Mouse (Mus musculus) limb, embryonic 10.5 days (tissue): ENCODE measurements around the gene Tpcn2. TPM values are rescaled to one million over a fixed set of nuclear protein-coding genes. Genes with fewer than 3 reads are reported as not detected.

Experiments
- DNase-seq: peaks from one replicate; pipeline ENCODE4 v3.0.0-alpha.2; 2017; ENCODE audit warnings: low spot score
- H3K27ac ChIP-seq: fragments of 300-500 bp; sonication (generic); 2 replicates; pipeline ENCODE4 v1.5.1; 2016; ENCODE audit warnings: mild to moderate bottlenecking
- H3K27me3 ChIP-seq: fragments of 300-500 bp; sonication (generic); 2 replicates; pipeline ENCODE4 v1.6.1; 2016; ENCODE audit warnings: low read depth, mild to moderate bottlenecking; ENCODE audit not compliant: poor library complexity, severe bottlenecking
- H3K36me3 ChIP-seq: fragments of 300-500 bp; sonication (generic); 2 replicates; pipeline ENCODE4 v1.6.1; 2016; ENCODE audit warnings: mild to moderate bottlenecking, moderate library complexity
- H3K4me1 ChIP-seq: fragments of 300-500 bp; sonication (generic); 2 replicates; pipeline ENCODE4 v1.6.1; 2016
- H3K4me3 ChIP-seq: fragments of 300-500 bp; sonication (generic); 2 replicates; pipeline ENCODE4 v1.5.1; 2016; ENCODE audit warnings: mild to moderate bottlenecking, moderate library complexity
- H3K9me3 ChIP-seq: fragments of 300-500 bp; sonication (generic); replicated peaks from 2 replicates; pipeline ENCODE4 v1.6.1; 2016; ENCODE audit warnings: mild to moderate bottlenecking
- WGBS: fragments of 180-500 bp; shearing (Covaris S2); methylation state at CpG from one replicate; pipeline ENCODE4 v1.1.7; 2016; 5-methylcytosine and 5-hydroxymethylcytosine counted together
- polyA plus RNA-seq: library from polyadenylated mRNA; unstranded; fragments of >200 nt; fragmentation: Nextera tagmentation; extraction: Ambion mirVana; gene quantifications from 2 replicates; pipeline ENCODE4 v1.2.1, GENCODE M21; 2016

Tpcn2 gene
- polyA plus RNA-seq: 7.2 TPM in 2 replicates

DNA sequence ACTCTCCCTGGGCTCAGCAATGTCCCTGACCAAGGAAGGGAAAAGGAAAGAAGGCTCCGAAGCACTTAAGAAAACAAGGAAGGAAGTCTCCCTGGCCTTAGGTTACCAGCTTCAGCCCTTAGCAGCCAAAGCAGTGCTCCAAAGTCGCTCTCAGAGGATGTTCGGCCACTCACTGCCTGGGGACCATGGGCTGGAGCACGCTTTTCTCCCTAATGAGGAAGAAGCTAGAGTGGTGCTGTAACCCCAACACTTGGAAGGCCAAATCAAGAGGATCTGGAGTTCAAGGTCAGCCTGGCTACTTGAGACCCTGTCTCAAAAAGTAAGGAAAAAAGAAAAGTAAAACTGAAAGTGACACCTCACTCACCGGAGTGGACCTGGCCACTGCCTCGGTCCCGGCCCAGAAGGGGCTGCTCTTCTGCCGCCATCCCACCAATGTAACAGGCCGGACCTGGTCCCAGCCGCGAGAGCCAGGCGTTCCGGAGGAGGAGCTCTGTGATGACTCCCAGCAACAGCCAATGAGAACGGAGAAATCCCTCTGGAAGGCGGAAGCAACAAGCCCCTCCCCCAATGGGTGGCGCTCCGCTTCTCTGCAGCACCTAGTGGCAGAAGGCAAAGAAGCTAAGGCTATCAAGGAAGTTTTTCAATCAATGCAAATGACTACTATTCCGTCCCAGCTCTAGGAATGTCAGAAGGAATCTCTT lies at the start of gene Tpcn2:
Tpcn2 (minus strand) TSS at position 525 of the 701 bp plus-strand sequence.
- Histone ChIP-seq H3K4me1 (peaks cover 25% of the 10 kb centered on the region), H3K36me3 (peaks cover 19% of the 10 kb centered on the region), H3K4me3 (peak within 1 kb of the TSS; percentile 58), H3K27me3 (no peaks in the 10 kb centered on the region), H3K27ac (peak within 1 kb of the TSS; percentile 77), H3K9me3 (no peaks in the 10 kb centered on the region)
- 4% methylated on average over 18 of the region's 18 CpGs for WGBS
- DNase-seq: peak; percentile 89

DNA sequence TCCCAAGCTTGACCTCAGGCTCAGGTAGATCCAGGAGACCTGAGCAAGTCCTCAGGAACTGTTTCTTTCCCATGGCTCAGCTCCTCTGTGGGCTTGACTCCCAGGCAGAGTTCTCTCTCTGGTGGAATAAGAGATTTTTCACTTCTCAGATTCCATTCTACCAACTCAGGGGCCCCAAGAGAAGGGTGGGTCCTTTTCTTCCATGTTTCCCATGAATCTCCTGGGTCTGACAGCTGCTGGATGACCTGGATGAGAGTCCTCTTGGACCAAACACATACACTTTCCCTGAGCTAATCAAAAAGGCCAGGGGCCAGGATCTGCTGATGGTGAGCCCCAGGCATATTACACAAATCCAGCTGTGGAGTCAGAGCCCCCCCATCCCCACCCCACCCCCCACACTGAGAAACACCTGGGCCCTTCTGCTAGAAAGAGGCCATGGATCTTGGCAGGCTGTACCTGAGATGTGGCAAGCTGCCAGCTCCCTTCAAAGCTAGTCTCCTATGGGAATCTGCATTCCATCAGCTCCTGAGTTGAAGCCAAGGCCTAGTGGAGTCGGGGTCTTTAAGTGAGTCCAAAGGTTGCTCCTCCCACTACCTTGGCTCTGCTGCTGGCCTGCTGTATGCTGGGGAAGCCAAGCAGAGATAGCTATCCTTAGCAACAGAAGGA lies 48.7 kb upstream of the Tpcn2 start:
- no peak overlapping the region for H3K27ac ChIP-seq

DNA sequence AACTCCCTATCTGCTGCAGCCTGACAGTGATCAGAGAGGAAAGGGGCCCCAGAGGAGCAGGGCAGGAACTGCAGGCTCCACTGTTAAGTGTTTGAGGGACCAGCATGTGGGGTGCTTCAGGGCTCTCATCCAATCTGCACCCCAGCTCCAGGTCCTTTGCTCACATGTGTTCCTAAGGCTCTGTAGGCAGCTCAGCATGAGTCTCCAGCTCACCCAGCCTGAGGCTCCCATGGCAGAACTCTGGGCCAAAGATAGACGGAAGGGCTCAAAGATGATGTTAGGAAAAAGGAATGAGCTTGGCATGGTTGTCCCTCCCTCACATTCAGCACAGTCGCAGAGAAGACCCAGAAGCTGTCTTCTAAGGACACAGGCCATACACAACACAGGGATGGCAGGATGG lies 46.8 kb upstream of the Tpcn2 start:
- H3K9me3 ChIP-seq: no peaks in the 10 kb centered on the region
- DNase-seq: no peak
- H3K27ac ChIP-seq: no peak overlapping the region
- H3K4me3 ChIP-seq: no peak overlapping the region
- H3K27me3 ChIP-seq: no peaks in the 10 kb centered on the region
- H3K36me3 ChIP-seq: no peaks in the 10 kb centered on the region
- H3K4me1 ChIP-seq: peaks cover 20% of the 10 kb centered on the region
- WGBS: 85% methylated on average over 2 of the region's 2 CpGs

More for the DNA sequence above, 48.7 kb upstream of the Tpcn2 start:
- H3K4me1 ChIP-seq: peaks cover 20% of the 10 kb centered on the region
- no peak overlapping the region for H3K4me3 ChIP-seq
- H3K27me3 ChIP-seq: no peaks in the 10 kb centered on the region
- H3K36me3 ChIP-seq: no peaks in the 10 kb centered on the region
- no peak for DNase-seq
- no peaks in the 10 kb centered on the region for H3K9me3 ChIP-seq
- WGBS: 59% methylated on average over 1 of the region's 1 CpGs

- Histone ChIP-seq H3K27me3 (no peaks in the 10 kb centered on the region), H3K9me3 (no peaks in the 10 kb centered on the region), H3K4me3 (no peak overlapping the region), H3K4me1 (peaks cover 20% of the 10 kb centered on the region), H3K36me3 (no peaks in the 10 kb centered on the region), H3K27ac (peak overlapping the region; percentile 34; the same call in 1 of the 2 replicates)
- WGBS: 68% methylated on average over 2 of the region's 2 CpGs
- DNase-seq: no peak
Observed at GRCm38 (mm10) chr7:145329982-145330381, 46.2 kb upstream of the Tpcn2 start.

DNA sequence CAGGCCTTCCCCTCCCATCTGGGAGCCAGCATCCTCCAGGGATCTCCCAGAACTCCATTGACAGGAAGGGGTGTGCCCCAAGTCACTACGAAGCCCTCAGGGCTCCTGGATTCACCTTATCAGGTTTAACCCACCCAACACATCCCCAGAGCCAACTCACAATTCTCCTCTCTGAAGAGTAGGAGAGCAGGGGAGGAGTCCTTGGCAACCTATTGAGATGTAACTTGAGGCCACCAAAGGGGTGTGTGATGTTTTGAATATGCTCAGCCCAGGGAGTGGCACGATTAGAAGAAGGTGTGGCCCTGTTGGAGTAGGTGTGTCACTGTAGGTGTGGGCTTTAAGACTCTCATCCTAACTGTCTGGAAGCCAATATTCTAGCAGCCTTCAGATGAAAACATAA lies 41.9 kb upstream of the Tpcn2 start:
- Histone ChIP-seq H3K4me1 (peaks cover 16% of the 10 kb centered on the region), H3K27me3 (no peaks in the 10 kb centered on the region), H3K4me3 (no peak overlapping the region), H3K27ac (no peak overlapping the region), H3K36me3 (no peaks in the 10 kb centered on the region), H3K9me3 (no peaks in the 10 kb centered on the region)
- WGBS: 47% methylated on average over 2 of the region's 2 CpGs
- DNase-seq: no peak

- no peaks in the 10 kb centered on the region for H3K27me3 ChIP-seq
- H3K36me3 ChIP-seq: no peaks in the 10 kb centered on the region
- no peaks in the 10 kb centered on the region for H3K9me3 ChIP-seq
- H3K27ac ChIP-seq: no peak overlapping the region
- H3K4me3 ChIP-seq: no peak overlapping the region
- H3K4me1 ChIP-seq: no peaks in the 10 kb centered on the region
- no peak for DNase-seq
- WGBS: 51% methylated on average over 4 of the region's 4 CpGs
Observed at GRCm38 (mm10) chr7:145323607-145324006, 39.8 kb upstream of the Tpcn2 start.

DNA sequence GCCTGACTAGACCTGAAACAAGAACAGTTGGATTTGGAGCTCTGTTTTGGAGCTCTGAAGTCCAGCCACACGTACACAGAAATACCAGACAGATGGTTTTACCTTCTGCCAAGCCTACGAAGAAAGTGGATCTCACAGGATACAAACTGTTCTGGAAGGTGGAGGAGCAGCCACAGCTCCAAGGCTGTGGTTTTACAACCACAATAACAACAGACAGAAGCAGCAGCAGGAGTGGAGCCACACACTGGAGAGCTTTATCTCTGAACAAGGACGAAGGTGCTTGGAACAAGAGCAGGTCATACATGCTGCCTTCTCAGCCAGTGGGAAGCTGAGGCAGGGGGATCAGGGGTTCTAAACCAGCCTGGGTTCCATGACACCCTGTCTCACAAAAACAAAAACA lies 35.7 kb upstream of the Tpcn2 start:
- Histone ChIP-seq H3K4me1 (no peaks in the 10 kb centered on the region), H3K27me3 (no peaks in the 10 kb centered on the region), H3K9me3 (no peaks in the 10 kb centered on the region), H3K4me3 (no peak overlapping the region), H3K36me3 (no peaks in the 10 kb centered on the region), H3K27ac (no peak overlapping the region)
- DNase-seq: no peak
- 70% methylated on average over 3 of the region's 3 CpGs for WGBS

DNA sequence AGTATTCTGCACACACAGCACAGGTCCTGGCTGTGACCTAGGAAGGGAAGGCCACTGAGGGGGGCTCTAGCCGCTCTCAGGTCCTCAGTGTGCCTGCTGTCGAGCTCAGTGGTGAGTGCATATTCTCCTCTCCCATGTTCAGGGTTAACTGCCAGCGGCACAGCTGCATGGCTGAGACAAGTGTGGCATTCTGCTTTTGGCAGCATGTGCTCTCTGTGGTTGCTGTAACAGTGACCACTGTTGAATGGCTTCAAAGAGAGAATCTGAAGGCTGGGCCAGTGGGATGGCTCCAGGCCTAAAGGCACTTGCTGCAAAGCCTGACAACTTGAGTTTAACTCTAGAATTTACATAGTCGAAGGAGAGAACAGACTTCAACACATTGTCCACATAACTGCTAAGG lies 33.7 kb upstream of the Tpcn2 start:
- H3K27ac ChIP-seq: no peak overlapping the region

GRCm38 (mm10) chr7:145314785-145315411 lies 31.1 kb upstream of the Tpcn2 start, which contains the start of gene Mrgprd:
TSS of gene Mrgprd (plus strand) at chr7:145314835.
- no peak within 1 kb of the TSS for H3K27ac ChIP-seq
- H3K4me3 ChIP-seq: no peak within 1 kb of the TSS
- no peaks in the 10 kb centered on the region for H3K36me3 ChIP-seq
- no peaks in the 10 kb centered on the region for H3K27me3 ChIP-seq
- no peaks in the 10 kb centered on the region for H3K9me3 ChIP-seq
- 0 out of 2 replicates have a peak, but pooled peaks cover 2% of the 10 kb centered on the region for H3K4me1 ChIP-seq
- DNase-seq: no peak
- WGBS: 88% methylated on average over 6 of the region's 6 CpGs

More for the DNA sequence above, 33.7 kb upstream of the Tpcn2 start:
- Histone ChIP-seq H3K36me3 (no peaks in the 10 kb centered on the region), H3K9me3 (no peaks in the 10 kb centered on the region), H3K4me1 (no peaks in the 10 kb centered on the region), H3K27me3 (no peaks in the 10 kb centered on the region), H3K4me3 (no peak overlapping the region)
- no peak for DNase-seq
- WGBS: 69% methylated on average over 4 of the region's 4 CpGs

DNA sequence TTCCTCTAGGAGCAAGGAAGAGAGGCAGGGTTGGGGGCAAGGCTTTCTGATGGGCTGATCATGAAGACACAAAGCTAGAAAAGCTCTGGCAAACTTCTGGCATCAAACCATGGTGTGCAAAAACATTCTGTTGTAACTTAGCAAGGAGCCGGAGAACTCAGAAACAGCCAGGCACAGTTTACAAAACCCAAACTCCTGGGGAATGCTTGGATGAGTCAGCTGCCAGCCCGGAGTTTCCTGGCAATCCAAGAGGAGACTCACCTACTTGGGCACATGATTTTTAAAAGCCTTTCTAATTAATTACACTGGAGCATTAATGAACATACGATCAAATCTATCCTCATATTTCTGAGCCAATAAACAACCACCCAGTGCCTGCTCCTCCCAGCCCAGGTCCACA lies 28.3 kb upstream of the Tpcn2 start:
- Histone ChIP-seq H3K27ac (no peak overlapping the region), H3K4me1 (peaks cover 11% of the 10 kb centered on the region), H3K4me3 (no peak overlapping the region), H3K36me3 (no peaks in the 10 kb centered on the region), H3K9me3 (no peaks in the 10 kb centered on the region), H3K27me3 (no peaks in the 10 kb centered on the region)
- no peak for DNase-seq
- 86% methylated on average over 3 of the region's 3 CpGs for WGBS

GRCm38 (mm10) chr7:145310526-145310925 lies 26.7 kb upstream of the Tpcn2 start:
- H3K36me3 ChIP-seq: no peaks in the 10 kb centered on the region

GRCm38 (mm10) chr7:145309877-145310276 lies 26.1 kb upstream of the Tpcn2 start:
- H3K4me3 ChIP-seq: no peak overlapping the region
- H3K9me3 ChIP-seq: no peaks in the 10 kb centered on the region
- no peaks in the 10 kb centered on the region for H3K27me3 ChIP-seq
- H3K27ac ChIP-seq: no peak overlapping the region
- peaks cover 11% of the 10 kb centered on the region for H3K4me1 ChIP-seq
- WGBS: 73% methylated on average over 1 of the region's 1 CpGs
- H3K36me3 ChIP-seq: no peaks in the 10 kb centered on the region
- no peak for DNase-seq

More at GRCm38 (mm10) chr7:145310526-145310925, 26.7 kb upstream of the Tpcn2 start:
- 75% methylated on average over 5 of the region's 5 CpGs for WGBS
- peaks cover 11% of the 10 kb centered on the region for H3K4me1 ChIP-seq
- H3K27ac ChIP-seq: no peak overlapping the region
- H3K9me3 ChIP-seq: no peaks in the 10 kb centered on the region
- DNase-seq: no peak
- H3K4me3 ChIP-seq: no peak overlapping the region
- no peaks in the 10 kb centered on the region for H3K27me3 ChIP-seq

- no peaks in the 10 kb centered on the region for H3K27me3 ChIP-seq
- no peaks in the 10 kb centered on the region for H3K36me3 ChIP-seq
- no peak for DNase-seq
- peaks cover 11% of the 10 kb centered on the region for H3K4me1 ChIP-seq
- no peak overlapping the region for H3K27ac ChIP-seq
- H3K4me3 ChIP-seq: no peak overlapping the region
- WGBS: 74% methylated on average over 4 of the region's 4 CpGs
- no peaks in the 10 kb centered on the region for H3K9me3 ChIP-seq
Observed at GRCm38 (mm10) chr7:145308866-145309265, 25.1 kb upstream of the Tpcn2 start.
